Mouse (Mus musculus) CH12.LX (cell line): ENCODE results near the gene Kcng4.

Experiments used
- CTCF ChIP-seq, 2 experiments: IDR thresholded peaks in 1 of 2; conservative IDR thresholded peaks in 1 of 2; 2 replicates each; pipeline ENCODE4 v1.5.1; 2011 to 2012; ENCODE audit warnings: low read depth in 2 of 2, low read length in 2 of 2, improper control_type of control experiment in 1 of 2, inconsistent platforms in 1 of 2, mild to moderate bottlenecking in 1 of 2, moderate library complexity in 1 of 2
- E2F4 ChIP-seq: IDR thresholded peaks from 2 replicates; pipeline ENCODE4 v1.6.1; 2011; ENCODE audit warnings: low read depth, low read length, improper control_type of control experiment; ENCODE audit not compliant: insufficient replicate concordance
- ELF1 ChIP-seq: IDR thresholded peaks from 2 replicates; pipeline ENCODE4 v1.6.1; 2014; ENCODE audit warnings: low read depth, mild to moderate bottlenecking, inconsistent platforms, low read length, improper control_type of control experiment
- EP300 ChIP-seq: IDR thresholded peaks from 2 replicates; pipeline ENCODE4 v1.6.1; 2011; ENCODE audit warnings: low read length, improper control_type of control experiment
- GABPA ChIP-seq: IDR thresholded peaks from 2 replicates; pipeline ENCODE4 v1.6.1; 2012; ENCODE audit warnings: low read depth, low read length, improper control_type of control experiment, inconsistent platforms; ENCODE audit not compliant: insufficient replicate concordance
- MAFK ChIP-seq: IDR thresholded peaks from 2 replicates; pipeline ENCODE4 v1.6.1; 2011; ENCODE audit warnings: low read length, improper control_type of control experiment; ENCODE audit not compliant: insufficient replicate concordance
- MEF2A ChIP-seq: IDR thresholded peaks from 2 replicates; pipeline ENCODE4 v1.6.1; 2014; ENCODE audit warnings: low read depth, mild to moderate bottlenecking, inconsistent platforms, low read length, improper control_type of control experiment, borderline replicate concordance
- PAX5 ChIP-seq: IDR thresholded peaks from 2 replicates; pipeline ENCODE4 v1.6.1; 2012; ENCODE audit warnings: low read length, inconsistent platforms, mixed read lengths
- POLR2A ChIP-seq: IDR thresholded peaks from 2 replicates; pipeline ENCODE4 v1.6.1; 2011; ENCODE audit warnings: low read depth, mild to moderate bottlenecking, improper control_type of control experiment, low read length
- TBP ChIP-seq: conservative IDR thresholded peaks from 2 replicates; pipeline ENCODE4 v1.6.1; 2011; ENCODE audit warnings: low read depth, low read length, improper control_type of control experiment
- USF1 ChIP-seq: IDR thresholded peaks from 2 replicates; pipeline ENCODE4 v1.6.1; 2014; ENCODE audit warnings: low read depth, mild to moderate bottlenecking, inconsistent platforms, low read length, improper control_type of control experiment

- TF ChIP-seq POLR2A (no peak), ELF1 (no peak), MEF2A (no peak), MAFK (no peak), PAX5 (no peak), E2F4 (no peak), TBP (no peak), CTCF (conservative IDR thresholded peaks at IDR 0.05 in 1 of 2, IDR thresholded peaks at IDR 0.05 in 1 of 2; ENCODE audit: low read depth in 2 of 2, low read length in 2 of 2) (peak in 1 of 2 experiments; percentile 42; a peak in 2 of 4 replicates), USF1 (no peak), EP300 (no peak), GABPA (no peak)
Measured at GRCm38 (mm10) chr8:119656709-119657464, 21.4 kb upstream of the Kcng4 start.
